Mouse (Mus musculus): ENCODE results near the gene Ctnnd2.

Gene Ctnnd2

DNA sequence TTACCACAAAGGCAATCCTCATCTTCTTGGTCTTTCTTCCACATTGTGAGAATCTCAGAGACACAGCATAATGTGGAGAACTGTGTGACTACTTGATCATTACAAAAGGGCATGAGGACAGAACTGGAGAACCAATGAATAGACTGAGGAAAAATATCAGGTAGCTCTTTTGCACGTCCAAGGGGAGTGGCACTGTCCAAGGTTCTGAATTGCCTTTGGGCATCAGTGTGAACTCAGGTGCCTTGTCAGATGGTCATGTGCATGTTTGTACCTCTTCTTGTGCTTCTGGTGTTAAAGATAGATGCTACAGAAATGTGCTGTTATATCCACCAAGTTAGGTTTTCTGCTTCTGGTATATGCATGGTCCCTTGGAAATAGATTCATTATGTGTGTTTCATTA lies 233.9 kb downstream of the Ctnnd2 start:
- DNase-seq: no peak

DNA sequence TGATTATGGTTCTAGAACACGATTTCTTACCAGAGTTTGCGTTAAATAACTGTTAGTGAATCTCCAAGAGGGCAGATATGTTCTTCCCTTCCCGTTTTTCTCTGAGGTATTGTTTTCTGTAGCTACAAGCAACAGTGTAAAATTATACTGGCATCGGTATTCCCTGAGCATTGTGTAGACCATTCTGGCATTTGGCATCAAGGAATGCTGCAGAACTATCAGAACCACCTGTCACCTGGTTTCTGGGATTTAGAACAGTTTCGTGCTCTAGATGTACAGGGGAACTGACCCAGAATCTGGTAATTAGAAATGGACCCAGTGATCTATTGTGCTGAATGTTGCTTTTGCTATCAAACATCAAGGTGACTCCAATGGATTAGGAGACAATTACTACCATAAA lies 250.8 kb downstream of the Ctnnd2 start:
- DNase-seq: no peak

DNA sequence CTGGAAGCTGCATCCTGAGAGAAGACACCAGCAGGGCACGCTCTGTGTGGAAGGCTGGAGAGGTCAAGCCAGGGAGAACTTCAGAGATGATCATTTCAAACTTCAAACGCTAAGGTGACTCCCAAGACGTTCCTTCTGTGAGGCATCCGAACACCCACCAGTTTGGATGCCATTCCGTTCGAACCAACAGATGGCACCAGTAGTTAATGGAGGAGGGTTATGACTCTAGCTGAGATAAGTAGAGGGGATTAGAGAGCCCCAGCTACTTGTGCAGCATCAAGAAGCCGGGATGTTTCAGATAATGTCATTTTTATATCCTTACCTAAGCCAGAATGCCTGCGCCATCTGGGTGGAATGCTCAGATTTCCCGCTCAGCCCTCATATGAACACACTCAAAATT lies 251.9 kb downstream of the Ctnnd2 start:
- DNase-seq: no peak

DNA sequence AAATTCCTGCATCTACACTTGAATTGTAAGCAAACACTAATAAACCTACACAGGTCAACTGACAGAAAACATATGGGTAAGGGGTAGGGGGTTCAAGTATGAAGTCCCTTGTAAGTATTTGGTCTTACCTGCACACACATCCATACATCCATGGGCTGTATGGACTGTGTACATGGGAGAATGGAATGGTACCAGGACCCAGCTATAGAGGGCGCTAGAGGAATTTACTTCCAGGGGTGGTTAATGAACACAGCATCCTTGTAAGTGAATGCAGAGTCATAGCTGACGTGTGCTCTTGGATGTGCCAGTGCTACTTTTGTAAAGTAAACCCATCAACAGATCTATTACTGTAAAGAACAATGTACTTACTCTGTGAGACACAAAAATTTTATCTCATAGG lies 254.9 kb downstream of the Ctnnd2 start:
- peak in 1 of 2 experiments; percentile 28 for DNase-seq

DNA sequence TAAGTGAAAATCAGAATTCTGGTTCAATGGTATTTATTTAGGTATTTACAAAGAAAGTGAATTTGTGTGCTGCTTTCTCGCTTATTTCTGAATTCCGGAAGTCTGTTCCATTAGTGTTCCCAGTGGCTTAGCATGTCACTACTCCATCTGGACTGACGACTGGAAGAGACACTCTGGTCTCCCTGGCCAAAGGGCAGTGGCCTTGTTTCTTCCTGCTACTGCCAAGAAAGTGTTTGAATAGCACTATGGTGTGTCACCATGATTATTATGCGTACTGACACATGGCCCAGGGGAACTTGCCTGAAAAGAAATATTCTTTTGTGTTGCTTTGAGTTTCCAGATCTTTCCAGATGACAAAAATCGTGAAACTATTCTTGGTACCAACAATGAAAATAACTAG lies 266.7 kb downstream of the Ctnnd2 start:
- DNase-seq: no peak

DNA sequence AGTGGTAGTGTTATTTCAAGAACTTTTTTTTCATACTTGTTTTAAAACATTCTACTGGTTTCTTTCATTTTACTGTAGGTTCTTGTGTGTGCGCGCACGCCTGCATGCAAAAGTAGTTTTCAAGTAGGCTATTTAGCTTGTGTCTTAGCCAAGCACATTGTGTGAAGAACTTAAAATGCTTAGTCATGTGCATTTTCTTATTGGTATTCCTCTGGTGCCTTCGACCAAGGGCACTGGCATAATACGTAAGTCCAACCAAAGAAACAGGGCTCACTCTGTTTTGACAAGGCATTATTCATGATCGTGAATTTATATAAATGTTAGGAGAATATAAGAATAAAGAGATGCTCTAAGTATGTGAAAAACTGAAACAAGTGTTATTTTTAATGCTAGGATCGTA lies 278.4 kb downstream of the Ctnnd2 start:
- DNase-seq: peak; percentile 1 to 2

DNA sequence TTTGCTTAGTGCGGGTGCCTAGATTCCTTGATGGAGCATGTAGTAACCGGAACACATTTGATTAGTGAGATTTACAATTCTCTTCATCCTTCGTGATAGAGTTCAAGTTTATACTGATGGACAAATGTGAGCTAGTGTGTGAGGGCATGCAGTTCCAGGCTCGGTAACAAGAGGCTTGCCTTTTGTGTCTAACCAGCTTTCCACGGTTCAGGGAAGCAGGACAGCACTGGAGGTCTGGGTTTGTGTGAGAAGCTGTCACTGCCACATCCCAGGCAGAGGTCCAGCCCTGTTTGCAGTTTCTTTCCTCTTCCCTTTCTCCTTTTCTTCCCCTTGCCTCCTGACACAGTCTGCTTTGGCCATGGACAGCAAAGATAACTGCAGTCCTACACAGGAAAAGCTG lies 279.5 kb downstream of the Ctnnd2 start:
- no peak for DNase-seq

DNA sequence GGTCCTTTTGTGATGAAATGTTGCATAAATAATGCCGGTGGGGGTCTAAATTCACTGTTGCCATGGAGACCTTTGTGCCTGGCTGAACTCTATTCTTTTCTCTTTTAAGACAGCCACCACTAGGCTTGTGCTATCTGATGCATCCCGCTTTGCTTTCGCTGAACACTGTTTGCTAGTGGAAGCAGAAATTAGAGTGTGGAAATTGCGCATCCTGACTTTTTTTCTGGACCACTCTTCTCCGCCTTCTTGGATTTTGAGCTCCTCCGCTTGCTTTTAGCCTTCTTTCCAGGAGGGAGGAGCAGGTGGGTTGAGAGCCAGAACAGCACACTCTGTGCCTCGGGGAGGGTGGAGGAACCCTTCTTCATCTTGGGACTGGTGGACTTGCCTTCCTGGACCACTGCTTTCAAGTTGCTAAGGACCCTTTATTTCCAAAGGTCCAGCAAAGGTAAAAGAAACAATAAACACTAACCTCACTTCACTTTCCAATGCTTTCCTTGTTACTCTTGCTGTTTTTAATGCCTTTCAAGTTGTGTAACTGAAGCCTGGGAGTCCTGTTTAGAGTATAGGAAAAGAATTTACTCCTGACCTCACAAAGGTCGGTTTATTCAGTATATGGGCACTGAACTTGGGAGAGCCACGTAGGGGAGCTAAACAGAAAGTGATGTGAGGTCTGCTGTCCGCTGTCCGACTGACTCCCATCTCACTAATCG lies 285.3 kb downstream of the Ctnnd2 start:
- DNase-seq: no peak

DNA sequence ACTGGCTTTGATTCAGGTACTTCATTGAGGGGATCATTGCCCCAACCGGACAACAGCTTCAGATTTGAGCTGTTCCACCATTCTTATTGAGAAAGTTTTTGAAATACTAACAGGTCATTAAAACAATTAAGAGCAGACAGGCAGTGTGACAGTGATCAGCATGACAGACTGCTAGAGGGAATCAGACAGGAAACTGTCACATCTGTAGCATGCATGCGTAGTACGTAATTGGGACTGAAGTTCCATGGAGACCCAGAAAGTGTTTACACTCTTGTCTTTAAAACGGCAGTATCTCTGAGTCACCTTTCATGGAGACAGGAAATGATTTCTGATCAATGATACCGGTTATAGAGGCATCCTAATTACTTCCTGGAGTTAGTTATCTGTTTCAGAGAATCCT lies 286.3 kb downstream of the Ctnnd2 start:
- no peak for DNase-seq

DNA sequence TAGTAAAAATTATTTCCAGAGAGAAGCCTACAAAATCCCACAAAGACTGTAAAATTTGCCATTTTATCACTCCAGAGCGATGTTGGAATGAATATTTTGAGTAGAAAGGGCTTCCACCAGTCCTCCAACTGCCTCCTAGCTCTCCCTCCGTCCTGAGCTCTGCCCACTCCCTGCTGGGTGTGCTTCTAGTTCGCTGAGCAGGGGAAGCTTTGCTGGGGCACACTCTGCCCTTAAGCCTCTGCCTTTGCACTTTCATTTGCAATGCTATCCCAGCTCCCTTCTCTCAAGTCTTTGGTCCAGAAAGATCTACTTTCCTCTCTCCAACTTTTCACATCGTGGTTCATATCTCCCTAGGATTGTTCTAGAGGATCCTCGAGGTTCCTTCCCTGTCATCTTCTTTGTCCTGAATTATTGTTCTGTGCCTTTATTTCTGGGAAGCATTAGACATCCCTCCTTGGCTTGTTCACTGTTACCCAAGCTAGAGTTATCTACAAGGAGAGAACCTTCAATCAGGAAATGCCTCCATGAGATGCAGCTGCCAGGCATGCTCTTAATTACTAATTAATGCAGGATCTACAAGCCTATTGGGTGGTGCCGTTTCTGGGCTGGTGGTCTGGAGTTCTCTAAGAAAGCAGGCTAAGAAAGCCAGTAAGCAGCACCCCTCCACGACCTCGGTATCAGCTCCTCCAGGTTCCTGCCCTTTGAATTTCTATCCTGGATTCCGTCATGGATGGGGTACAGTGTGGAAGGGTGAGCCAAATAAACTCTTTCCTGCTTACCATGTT lies 288.1 kb downstream of the Ctnnd2 start:
- DNase-seq: no peak

DNA sequence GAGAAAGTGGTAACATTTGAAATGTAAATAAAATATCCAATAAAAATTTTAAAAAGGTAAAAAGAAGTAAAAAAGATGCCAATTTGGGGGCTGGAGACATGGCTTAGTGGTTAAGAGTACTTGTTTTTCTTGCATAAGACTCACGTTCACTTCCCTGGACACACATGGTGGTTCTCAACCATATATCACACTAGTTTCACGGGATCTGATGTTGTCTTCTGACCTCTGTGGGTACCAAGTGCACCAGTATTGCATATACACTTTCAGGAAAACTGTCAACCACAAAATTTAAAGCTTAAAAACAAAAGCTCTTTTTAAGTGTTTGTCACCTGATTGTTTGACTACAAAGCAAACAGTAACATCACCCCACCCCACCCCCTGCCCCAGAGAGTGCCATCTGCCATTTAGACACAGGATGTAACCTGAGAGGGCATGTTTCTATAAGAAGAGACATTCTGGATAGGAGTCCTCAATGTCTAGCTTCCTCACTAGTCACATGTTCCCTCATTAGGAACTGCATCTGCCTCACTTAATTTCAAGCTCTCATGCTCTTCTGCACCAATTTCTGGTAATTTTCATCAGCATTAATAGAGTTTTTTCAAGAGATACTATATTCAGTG lies 290.5 kb downstream of the Ctnnd2 start:
- no peak for DNase-seq

DNA sequence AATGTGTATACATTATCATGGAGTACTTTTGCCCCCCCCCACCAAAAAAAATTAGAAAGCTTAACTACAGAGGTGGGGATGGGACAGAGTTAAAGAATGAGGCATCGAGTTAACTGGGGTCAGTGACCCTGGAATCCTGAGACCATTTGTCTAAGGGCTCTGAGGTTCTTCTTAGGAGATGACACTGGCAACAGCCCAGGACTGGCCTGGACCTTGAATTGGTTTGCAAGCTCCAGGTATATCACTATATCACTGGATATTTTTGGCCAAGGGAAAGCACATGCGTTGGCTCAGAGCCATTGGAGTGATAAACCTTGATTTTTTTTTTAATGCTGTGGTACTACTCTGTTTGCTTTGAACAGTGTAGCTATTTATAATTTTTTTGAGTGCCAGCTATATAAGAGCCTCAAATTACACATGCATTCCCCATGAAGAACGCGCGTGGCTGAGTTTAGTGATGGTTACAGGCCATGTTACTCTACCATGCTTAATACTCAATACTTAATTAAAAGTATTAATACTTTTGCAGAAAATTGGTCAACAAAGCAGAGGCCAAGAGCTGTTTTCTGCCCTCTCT lies 291.2 kb downstream of the Ctnnd2 start:
- no peak for DNase-seq

DNA sequence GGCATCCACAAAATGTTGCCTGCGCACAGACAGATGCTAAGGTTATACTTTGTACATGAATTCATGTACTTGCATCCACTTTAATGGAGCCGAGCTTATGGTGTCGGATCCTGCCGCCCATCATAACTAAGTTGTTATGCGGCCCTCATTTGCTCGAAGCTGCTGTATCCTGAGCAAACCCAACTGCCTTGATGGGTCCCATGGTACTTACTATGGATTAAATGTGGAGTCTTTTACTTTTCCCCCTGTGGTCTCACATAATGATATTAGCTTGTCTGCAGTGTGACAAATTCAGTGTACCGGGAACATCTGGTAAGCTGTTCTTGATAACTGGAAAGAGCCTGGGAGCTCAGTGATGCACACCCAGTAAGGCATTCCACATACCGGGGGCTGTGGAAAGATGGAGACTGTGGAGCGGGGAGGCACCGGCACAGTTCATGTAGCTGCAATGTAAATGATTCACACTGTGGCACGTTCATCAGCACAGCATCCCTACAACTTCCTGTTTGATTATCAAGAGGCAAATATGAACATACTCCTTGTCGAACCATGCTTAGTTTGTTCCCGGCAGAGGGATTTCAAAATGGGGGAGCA lies 294.7 kb downstream of the Ctnnd2 start:
- no peak for DNase-seq

DNA sequence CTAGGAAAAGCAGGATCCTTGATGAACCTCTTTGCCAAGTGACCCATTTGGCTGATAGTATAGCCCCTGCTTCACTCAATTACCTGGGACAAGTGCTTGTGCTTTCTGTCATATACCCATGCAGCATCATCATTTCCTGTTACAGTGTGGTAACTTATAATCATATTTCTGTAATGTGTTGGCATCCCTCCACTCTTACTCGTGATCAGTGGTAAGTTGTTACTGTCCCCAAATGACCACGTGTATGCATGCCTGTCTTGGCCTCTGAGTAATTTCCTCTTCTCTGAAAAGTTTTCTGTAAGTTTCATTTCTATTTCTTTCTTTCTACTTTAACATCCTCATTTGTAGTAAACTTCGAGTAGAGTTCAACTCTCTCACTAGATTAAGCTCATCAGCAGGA lies 296.4 kb downstream of the Ctnnd2 start:
- DNase-seq: no peak

DNA sequence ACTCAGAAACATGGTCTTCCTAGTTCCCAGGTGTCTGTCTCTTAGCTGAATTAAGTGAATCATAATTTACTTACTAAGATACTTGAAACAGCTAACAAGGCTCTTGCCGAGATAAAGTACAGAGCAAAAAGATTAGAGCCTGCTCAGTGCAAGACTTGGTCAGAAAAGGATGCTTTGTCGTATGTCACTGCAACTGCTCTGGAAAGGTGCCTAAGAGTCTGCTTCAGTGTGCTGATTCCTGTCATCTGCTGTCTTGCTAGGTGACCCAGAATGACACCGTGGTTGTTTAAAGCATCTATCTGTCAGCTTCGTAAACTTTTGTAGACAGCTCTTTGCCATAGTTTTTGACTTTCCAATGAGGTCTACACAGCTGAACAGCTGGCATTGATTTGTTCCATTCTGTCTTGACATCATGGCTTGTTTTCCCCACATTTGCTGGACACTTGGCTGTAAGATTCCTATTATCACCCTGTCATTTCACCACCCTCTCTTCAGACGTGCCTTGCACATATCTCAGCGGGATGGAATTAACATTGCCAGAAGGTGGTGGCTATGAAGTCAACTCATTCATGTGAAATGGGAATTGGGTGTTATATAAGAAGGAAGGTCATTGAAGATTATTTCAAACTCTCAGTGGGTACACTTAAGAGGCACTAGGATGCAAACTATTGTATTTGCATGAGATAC lies 299.0 kb downstream of the Ctnnd2 start:
- no peak for DNase-seq

DNA sequence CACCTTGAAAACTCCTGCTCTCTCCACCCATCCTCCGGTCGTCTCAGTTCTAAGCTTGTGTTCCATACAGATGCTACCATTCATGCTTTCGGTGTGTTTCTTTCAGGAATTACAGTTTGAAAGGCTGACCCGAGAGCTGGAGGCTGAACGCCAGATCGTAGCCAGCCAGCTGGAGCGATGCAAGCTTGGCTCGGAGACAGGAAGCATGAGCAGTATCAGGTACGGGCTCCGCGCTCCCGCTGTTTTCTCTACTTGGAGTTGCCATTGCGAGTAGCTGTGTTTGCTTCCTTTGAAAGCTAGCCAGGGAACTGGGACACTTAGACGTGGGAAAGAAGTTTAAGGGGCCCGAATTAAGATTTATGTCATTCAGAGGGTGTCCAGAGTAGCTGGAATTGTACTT lies 308.3 kb downstream of the Ctnnd2 start:
- no peak for DNase-seq

DNA sequence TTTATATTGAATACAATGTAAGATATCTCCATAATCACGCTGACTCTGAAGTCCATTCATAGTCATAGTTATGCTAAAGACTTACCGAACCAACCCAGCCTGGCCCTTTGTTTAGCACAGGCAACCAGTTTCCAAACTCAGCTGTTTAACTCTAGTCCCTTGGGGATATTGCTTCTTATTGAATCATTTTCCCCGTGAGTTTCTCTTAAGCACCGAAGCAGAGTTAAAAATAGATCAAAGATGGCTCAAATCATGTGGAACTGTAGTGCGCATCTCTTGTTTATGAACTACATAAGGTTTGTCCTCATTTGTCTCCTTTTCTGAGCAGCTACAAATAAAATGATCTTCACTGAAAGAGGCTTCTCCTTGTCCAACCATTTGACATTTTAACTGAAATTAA lies 334.1 kb downstream of the Ctnnd2 start:
- no peak for DNase-seq

DNA sequence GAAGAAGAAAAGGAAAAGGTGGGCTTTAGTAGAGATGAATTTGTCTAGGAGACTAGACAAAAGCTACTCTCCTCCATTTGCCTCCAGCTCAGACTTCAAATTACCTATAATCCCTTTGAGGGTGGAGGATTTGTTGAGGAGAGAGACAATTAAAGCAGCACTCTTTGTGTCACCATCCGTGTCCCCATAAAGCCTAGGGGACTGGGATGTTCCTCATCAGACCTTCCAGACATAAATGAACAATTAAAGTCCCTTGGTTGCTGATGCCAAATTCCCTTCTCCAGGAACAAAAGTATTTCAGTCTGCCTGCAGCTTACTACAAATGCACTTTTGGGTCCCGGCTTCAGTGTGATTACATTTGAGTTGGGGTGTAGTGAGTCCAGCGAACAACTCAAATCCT lies 340.1 kb downstream of the Ctnnd2 start:
- no peak for DNase-seq

DNA sequence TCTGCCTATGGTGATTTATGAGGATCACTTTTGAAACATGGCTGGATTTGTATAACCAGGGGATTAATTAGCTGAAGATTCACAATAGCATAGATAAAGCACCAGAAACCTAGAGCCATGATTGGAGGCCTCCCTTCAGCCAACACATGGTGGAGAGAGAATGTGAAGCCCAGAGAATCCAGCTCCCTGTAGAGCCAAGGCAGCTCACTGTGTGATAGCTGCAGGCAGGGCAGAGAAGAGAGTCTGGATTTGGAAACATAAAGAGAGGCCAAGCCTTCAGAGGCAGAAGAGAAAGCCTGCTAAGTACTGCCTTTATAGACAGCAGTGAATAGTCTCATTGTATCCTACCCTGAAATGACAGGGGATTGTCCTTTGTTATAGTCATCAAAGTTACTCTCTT lies 340.7 kb downstream of the Ctnnd2 start:
- DNase-seq: no peak

DNA sequence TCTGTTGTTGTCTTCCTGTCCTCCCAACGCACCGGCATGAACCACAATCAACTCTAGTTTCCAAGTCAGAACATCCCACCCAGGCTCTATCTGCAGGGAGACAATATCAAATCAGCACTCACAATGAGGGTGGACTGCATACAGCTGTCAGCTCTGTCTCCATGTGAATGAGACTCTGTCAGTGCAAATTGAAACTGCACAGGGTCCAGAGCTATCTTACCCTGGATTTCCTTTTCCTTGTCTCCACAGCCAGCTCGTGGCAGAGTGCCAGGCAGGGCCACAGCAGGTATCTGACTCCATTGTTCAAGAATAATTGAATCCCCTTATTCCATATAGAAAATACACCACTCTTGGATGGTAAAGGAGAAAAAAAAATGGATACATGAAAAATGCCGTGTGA lies 343.0 kb downstream of the Ctnnd2 start:
- DNase-seq: peak in 1 of 2 experiments; percentile 5

DNA sequence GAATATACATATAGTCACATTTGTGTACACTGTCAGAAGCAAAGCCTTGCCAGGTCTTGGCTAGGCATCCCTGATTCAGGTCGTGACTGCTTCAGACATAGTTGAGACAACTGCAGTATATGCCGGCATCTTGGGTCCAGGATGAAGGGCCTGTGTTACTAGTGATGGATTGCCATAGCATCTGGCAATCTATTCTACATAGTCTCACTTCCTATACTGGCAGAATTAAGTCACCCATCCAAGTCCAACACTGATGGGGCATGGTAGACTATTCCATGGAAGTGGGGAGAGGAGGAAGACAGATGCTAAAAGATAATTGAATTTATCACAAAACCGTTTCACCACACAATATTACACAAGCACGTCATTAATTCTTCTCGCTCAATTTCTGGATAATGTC lies 369.1 kb downstream of the Ctnnd2 start:
- no peak for DNase-seq

DNA sequence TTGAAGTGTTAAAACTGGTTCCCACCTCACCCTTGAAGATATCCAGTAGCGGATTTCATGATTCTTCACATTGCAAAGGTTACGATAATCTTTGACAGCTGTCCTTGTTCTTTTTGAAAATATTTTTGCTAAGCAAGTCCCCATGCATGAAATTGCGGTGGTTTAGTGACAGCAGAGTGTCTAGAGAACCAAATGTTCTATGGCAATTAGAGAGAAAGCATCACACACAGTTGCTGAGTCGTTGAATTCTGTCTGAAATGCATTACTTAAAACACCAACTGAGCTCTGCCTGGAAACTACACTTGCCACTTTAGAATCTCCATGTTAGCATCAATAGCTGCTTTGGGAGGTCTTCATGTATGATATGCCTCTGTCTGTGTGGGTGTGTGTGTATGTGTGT lies 375.9 kb downstream of the Ctnnd2 start:
- DNase-seq: no peak

DNA sequence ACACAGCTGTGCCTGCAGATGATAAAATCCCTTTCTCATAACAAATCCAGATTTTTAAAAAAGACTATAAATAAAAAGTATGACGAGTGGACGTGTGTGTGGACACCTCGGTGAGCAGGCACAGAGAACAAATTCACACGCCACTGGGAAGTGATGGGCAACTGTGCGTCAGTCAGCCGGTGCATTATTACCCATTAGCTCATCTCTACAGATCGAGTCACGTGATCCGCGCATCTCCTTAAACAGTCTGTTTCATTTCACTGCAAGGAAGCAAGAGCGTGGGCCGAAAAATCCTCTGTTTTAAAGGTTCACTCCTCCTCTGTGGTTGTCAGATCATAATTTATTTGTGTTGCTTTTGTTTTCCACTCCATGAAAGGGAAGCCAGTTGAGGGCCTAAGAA lies 378.6 kb downstream of the Ctnnd2 start:
- DNase-seq: no peak
